Mouse (Mus musculus) hindbrain, embryonic 14.5 days (tissue): ENCODE measurements around the gene Vmn2r112. TPM values are rescaled to one million over a fixed set of nuclear protein-coding genes. Genes with fewer than 3 reads are reported as not detected.
"Not testable (repeated sequence)": the region's sequence is repeated elsewhere in the genome, so short reads cannot be mapped to it uniquely, and the experiment has no call there.

Source experiments
- ATAC-seq: fragments of 200-750 bp; cut with Nextera tagmentation; 2 replicates; pipeline ENCODE4 v1.8.0; 2017; ENCODE audit warnings: moderate number of reproducible peaks, mild to moderate bottlenecking, moderate TSS enrichment, moderate library complexity; ENCODE audit not compliant: low FRiP score
- DNase-seq: peaks from one replicate; pipeline ENCODE4 v3.0.0-alpha.2; 2015; ENCODE audit warnings: low spot score
- H3K27ac ChIP-seq: fragments of 300-500 bp; sonication (generic); 2 replicates; pipeline ENCODE4 v1.5.1; 2014; ENCODE audit warnings: mild to moderate bottlenecking, moderate library complexity
- H3K27me3 ChIP-seq: fragments of 300-500 bp; sonication (generic); 2 replicates; pipeline ENCODE4 v1.6.1; 2014; ENCODE audit warnings: mild to moderate bottlenecking, low read length, mixed read lengths; ENCODE audit not compliant: control insufficient read depth, insufficient read depth
- H3K36me3 ChIP-seq: fragments of 300-500 bp; sonication (generic); replicated peaks from 2 replicates; pipeline ENCODE4 v1.6.1; 2014; ENCODE audit not compliant: control insufficient read depth, insufficient read depth
- H3K4me1 ChIP-seq: fragments of 300-500 bp; sonication (generic); replicated peaks from 2 replicates; pipeline ENCODE4 v1.6.1; 2014; ENCODE audit warnings: antibody characterized with exemption, low read length, mixed read lengths; ENCODE audit not compliant: control insufficient read depth, insufficient read depth
- H3K4me2 ChIP-seq: fragments of 300-500 bp; sonication (generic); replicated peaks from 2 replicates; pipeline ENCODE4 v1.6.1; 2014; ENCODE audit warnings: mild to moderate bottlenecking, moderate library complexity
- H3K4me3 ChIP-seq: fragments of 300-500 bp; sonication (generic); replicated peaks from 2 replicates; pipeline ENCODE4 v1.5.1; 2014; ENCODE audit warnings: mild to moderate bottlenecking, low read length
- H3K9ac ChIP-seq: fragments of 300-500 bp; sonication (generic); 2 replicates; pipeline ENCODE4 v1.6.1; 2014
- H3K9me3 ChIP-seq: fragments of 300-500 bp; sonication (generic); 2 replicates; pipeline ENCODE4 v1.6.1; 2016; ENCODE audit warnings: low read length; ENCODE audit not compliant: control insufficient read depth
- WGBS: fragments of 180-500 bp; shearing (Covaris S2); extraction: QIAGEN DNeasy Blood & Tissue Kit; methylation state at CpG from one replicate; pipeline ENCODE4 v1.1.7; 2014; 5-methylcytosine and 5-hydroxymethylcytosine counted together
- polyA plus RNA-seq: library from polyadenylated mRNA; unstranded; fragments of >200 nt; fragmentation: Nextera tagmentation; extraction: Ambion mirVana; gene quantifications from 2 replicates; pipeline ENCODE4 v1.2.1, GENCODE M21; 2014

The Vmn2r112 gene
- polyA plus RNA-seq = not detected in 2 replicates

DNA sequence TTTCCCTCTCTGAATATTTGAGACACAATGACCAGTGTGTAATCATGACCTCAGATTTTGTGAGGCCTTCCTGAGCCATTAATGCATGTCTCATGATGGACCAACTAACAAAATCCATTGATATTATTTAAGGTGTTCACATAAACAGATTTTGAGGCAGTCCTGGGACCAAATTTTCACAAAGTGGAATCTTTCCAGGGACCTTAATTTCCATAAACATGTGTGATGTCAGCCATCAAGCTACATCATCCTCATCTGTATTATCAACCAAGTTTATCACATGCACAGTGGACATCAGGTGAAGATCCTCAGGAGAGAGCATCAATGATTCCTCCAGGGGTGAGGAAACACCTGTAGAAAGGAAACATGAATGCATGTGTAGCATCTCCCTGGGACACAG is at the start of gene Vmn2r112:
TSS of gene Vmn2r112 (plus strand) at position 301 of the 400 bp plus-strand sequence.
- H3K36me3 ChIP-seq, H3K4me2 ChIP-seq, H3K9ac ChIP-seq, H3K27ac ChIP-seq, H3K27me3 ChIP-seq, H3K4me3 ChIP-seq, H3K4me1 ChIP-seq, H3K9me3 ChIP-seq, DNase-seq, ATAC-seq: not testable (repeated sequence)

DNA sequence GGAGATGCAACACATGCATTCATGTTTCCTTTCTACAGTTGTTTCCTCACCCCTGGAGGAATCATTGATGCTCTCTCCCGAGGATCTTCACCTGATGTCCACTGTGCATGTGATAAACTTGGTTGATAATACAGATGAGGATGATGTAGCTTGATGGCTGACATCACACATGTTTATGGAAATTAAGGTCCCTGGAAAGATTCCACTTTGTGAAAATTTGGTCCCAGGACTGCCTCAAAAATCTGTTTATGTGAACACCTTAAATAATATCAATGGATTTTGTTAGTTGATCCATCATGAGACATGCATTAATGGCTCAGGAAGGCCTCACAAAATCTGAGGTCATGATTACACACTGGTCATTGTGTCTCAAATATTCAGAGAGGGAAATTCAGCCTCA is 27.4 kb upstream of the Vmn2r112 start, which contains the start of gene Vmn2r111:
TSS of gene Vmn2r111 (minus strand) at position 101 of the 400 bp plus-strand sequence.
- 32% methylated on average over 1 of the region's 1 CpGs for WGBS

DNA sequence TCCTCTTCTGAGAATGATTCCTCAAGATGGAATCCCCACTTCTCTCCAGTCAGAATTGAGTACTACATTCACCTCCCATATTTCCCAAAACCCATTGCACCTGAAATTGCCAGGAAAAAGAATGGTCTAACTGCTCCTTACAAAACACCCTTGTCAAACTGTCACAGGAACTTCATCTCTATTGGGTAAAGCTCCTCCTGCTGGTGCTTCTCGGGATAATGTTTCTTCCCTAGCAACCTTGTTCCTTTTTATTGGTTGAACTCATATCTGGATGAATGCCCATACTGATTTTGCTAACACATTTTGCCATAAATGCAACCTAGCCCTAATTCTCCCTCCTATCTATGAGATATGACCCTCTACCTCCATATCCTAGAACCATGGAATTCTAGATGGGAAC is 29.9 kb downstream of the Vmn2r112 start:
- Histone ChIP-seq H3K4me2 (no peak overlapping the region), H3K27ac (no peak overlapping the region), H3K27me3 (no peaks in the 10 kb centered on the region), H3K36me3 (no peaks in the 10 kb centered on the region), H3K9me3 (peaks cover 17% of the 10 kb centered on the region), H3K4me3 (no peak overlapping the region), H3K9ac (no peak overlapping the region), H3K4me1 (no peaks in the 10 kb centered on the region)
- WGBS = 80% methylated on average over 1 of the region's 1 CpGs
- DNase-seq (no peak), ATAC-seq (no peak)

More for the DNA sequence above, 27.4 kb upstream of the Vmn2r112 start, which contains the start of gene Vmn2r111:
- not testable (repeated sequence) for H3K36me3 ChIP-seq, H3K9me3 ChIP-seq, H3K4me3 ChIP-seq, H3K4me1 ChIP-seq, ATAC-seq, H3K9ac ChIP-seq, DNase-seq, H3K27me3 ChIP-seq, H3K4me2 ChIP-seq, H3K27ac ChIP-seq

Other genes with a start within 250 kb of the Vmn2r112 start
- gene Zfp944, start 239.6 kb upstream of the Vmn2r112 start, polyA plus RNA-seq = 14.5 and 15.1 TPM in 2 replicates
- 8.8 and 9.1 TPM in 2 replicates for gene Zfp758, start 239.5 kb upstream of the Vmn2r112 start, polyA plus RNA-seq
- gene Zfp946, start 176.7 kb upstream of the Vmn2r112 start, polyA plus RNA-seq = 39.0 and 43.4 TPM in 2 replicates
- gene Vmn2r111, start 27.5 kb upstream of the Vmn2r112 start, polyA plus RNA-seq = not detected in 2 replicates